Mouse (Mus musculus): ENCODE results near the gene Cog3. TPM values are rescaled to one million over a fixed set of nuclear protein-coding genes. Genes with fewer than 3 reads are reported as not detected.

Cog3 gene
- polyA plus RNA-seq, 1 experiment from 2014 or later, result 24.1 TPM

GRCm38 (mm10) chr14:75720121-75720520 is 34.2 kb downstream of the Cog3 start:
- no peak for ATAC-seq (ENCODE audit: low FRiP score)
- 90% methylated on average over 5 of the region's 5 CpGs for WGBS
- Histone ChIP-seq H3K36me3 (replicated peaks) (peaks cover 79% of the 10 kb centered on the region), H3K27ac (no peak overlapping the region), H3K9ac (no peak overlapping the region), H3K9me3 (no peaks in the 10 kb centered on the region), H3K27me3 (no peaks in the 10 kb centered on the region), H3K4me3 (replicated peaks) (no peak overlapping the region), H3K4me2 (no peak overlapping the region), H3K4me1 (no peaks in the 10 kb centered on the region)

- Histone ChIP-seq H3K4me1 (no peaks in the 10 kb centered on the region), H3K27me3 (no peaks in the 10 kb centered on the region), H3K4me3 (replicated peaks) (no peak overlapping the region), H3K36me3 (replicated peaks) (peaks cover 85% of the 10 kb centered on the region), H3K4me2 (no peak overlapping the region), H3K9ac (no peak overlapping the region), H3K27ac (no peak overlapping the region), H3K9me3 (no peaks in the 10 kb centered on the region)
- no peak for ATAC-seq (ENCODE audit: low FRiP score)
- 93% methylated on average over 4 of the region's 4 CpGs for WGBS
Measured at GRCm38 (mm10) chr14:75716410-75716809, 37.9 kb downstream of the Cog3 start.

- H3K4me3 ChIP-seq (replicated peaks), result no peak overlapping the region
- 79% methylated on average over 4 of the region's 4 CpGs for WGBS
- H3K27ac ChIP-seq, result no peak overlapping the region
- no peaks in the 10 kb centered on the region for H3K4me1 ChIP-seq
- H3K9ac ChIP-seq, result no peak overlapping the region
- H3K4me2 ChIP-seq, result no peak overlapping the region
- no peak for ATAC-seq (ENCODE audit: low FRiP score)
- H3K27me3 ChIP-seq, result no peaks in the 10 kb centered on the region
- H3K36me3 ChIP-seq (replicated peaks), result peaks cover 80% of the 10 kb centered on the region
- H3K9me3 ChIP-seq, result no peaks in the 10 kb centered on the region
Measured at GRCm38 (mm10) chr14:75713661-75714060, 40.7 kb downstream of the Cog3 start.

- WGBS, result 84% methylated on average over 5 of the region's 5 CpGs
- no peaks in the 10 kb centered on the region for H3K4me1 ChIP-seq
- no peak overlapping the region for H3K27ac ChIP-seq
- ATAC-seq (ENCODE audit: low FRiP score), result no peak
- H3K4me3 ChIP-seq (replicated peaks), result no peak overlapping the region
- H3K9ac ChIP-seq, result no peak overlapping the region
- H3K4me2 ChIP-seq, result no peak overlapping the region
- H3K27me3 ChIP-seq, result no peaks in the 10 kb centered on the region
- no peaks in the 10 kb centered on the region for H3K9me3 ChIP-seq
- peaks cover 71% of the 10 kb centered on the region for H3K36me3 ChIP-seq (replicated peaks)
Measured at GRCm38 (mm10) chr14:75712687-75713086, 41.6 kb downstream of the Cog3 start.

GRCm38 (mm10) chr14:75711731-75712130 is 42.6 kb downstream of the Cog3 start:
- no peaks in the 10 kb centered on the region for H3K4me1 ChIP-seq
- H3K27me3 ChIP-seq, result no peaks in the 10 kb centered on the region
- H3K9ac ChIP-seq, result no peak overlapping the region
- 96% methylated on average over 3 of the region's 3 CpGs for WGBS
- H3K4me2 ChIP-seq, result no peak overlapping the region
- H3K4me3 ChIP-seq (replicated peaks), result no peak overlapping the region
- peaks cover 66% of the 10 kb centered on the region for H3K36me3 ChIP-seq (replicated peaks)
- no peak overlapping the region for H3K27ac ChIP-seq
- no peaks in the 10 kb centered on the region for H3K9me3 ChIP-seq
- ATAC-seq (ENCODE audit: low FRiP score), result no peak

- Histone ChIP-seq H3K9me3 (no peaks in the 10 kb centered on the region), H3K27ac (no peak overlapping the region), H3K27me3 (no peaks in the 10 kb centered on the region), H3K9ac (no peak overlapping the region), H3K36me3 (replicated peaks) (peaks cover 65% of the 10 kb centered on the region), H3K4me2 (no peak overlapping the region), H3K4me1 (no peaks in the 10 kb centered on the region), H3K4me3 (replicated peaks) (no peak overlapping the region)
- WGBS, result 97% methylated on average over 1 of the region's 1 CpGs
- no peak for ATAC-seq (ENCODE audit: low FRiP score)
Measured at GRCm38 (mm10) chr14:75708986-75709385, 45.3 kb downstream of the Cog3 start.

GRCm38 (mm10) chr14:75707771-75708170 is 46.5 kb downstream of the Cog3 start:
- Histone ChIP-seq H3K9ac (no peak overlapping the region), H3K4me3 (replicated peaks) (no peak overlapping the region), H3K9me3 (no peaks in the 10 kb centered on the region), H3K27ac (no peak overlapping the region), H3K27me3 (no peaks in the 10 kb centered on the region), H3K4me2 (no peak overlapping the region), H3K36me3 (replicated peaks) (peaks cover 69% of the 10 kb centered on the region), H3K4me1 (no peaks in the 10 kb centered on the region)
- ATAC-seq (ENCODE audit: low FRiP score), result no peak
- WGBS, result 33% methylated on average over 7 of the region's 7 CpGs

- Histone ChIP-seq H3K4me2 (no peak overlapping the region), H3K4me3 (replicated peaks) (no peak overlapping the region), H3K36me3 (replicated peaks) (peaks cover 64% of the 10 kb centered on the region), H3K4me1 (no peaks in the 10 kb centered on the region), H3K9me3 (no peaks in the 10 kb centered on the region), H3K27ac (no peak overlapping the region), H3K9ac (no peak overlapping the region), H3K27me3 (no peaks in the 10 kb centered on the region)
- no peak for ATAC-seq (ENCODE audit: low FRiP score)
- 91% methylated on average over 4 of the region's 4 CpGs for WGBS
Measured at GRCm38 (mm10) chr14:75706647-75707046, 47.7 kb downstream of the Cog3 start.

GRCm38 (mm10) chr14:75697928-75698327 is 56.4 kb downstream of the Cog3 start:
- Histone ChIP-seq H3K36me3 (replicated peaks) (peaks cover 14% of the 10 kb centered on the region), H3K4me2 (no peak overlapping the region), H3K27ac (no peak overlapping the region), H3K9ac (no peak overlapping the region), H3K9me3 (no peaks in the 10 kb centered on the region), H3K4me3 (replicated peaks) (no peak overlapping the region), H3K4me1 (no peaks in the 10 kb centered on the region), H3K27me3 (no peaks in the 10 kb centered on the region)
- no peak for ATAC-seq (ENCODE audit: low FRiP score)
- 88% methylated on average over 1 of the region's 1 CpGs for WGBS

GRCm38 (mm10) chr14:75696096-75696495 is 58.2 kb downstream of the Cog3 start:
- no peaks in the 10 kb centered on the region for H3K9me3 ChIP-seq
- no peak overlapping the region for H3K27ac ChIP-seq
- no peak overlapping the region for H3K4me3 ChIP-seq (replicated peaks)
- peaks cover 2% of the 10 kb centered on the region; the same call in 1 of the 2 replicates for H3K36me3 ChIP-seq (replicated peaks)
- no peaks in the 10 kb centered on the region for H3K4me1 ChIP-seq
- no peak overlapping the region for H3K9ac ChIP-seq
- H3K4me2 ChIP-seq, result no peak overlapping the region
- ATAC-seq (ENCODE audit: low FRiP score), result no peak
- no peaks in the 10 kb centered on the region for H3K27me3 ChIP-seq
- WGBS, result 85% methylated on average over 5 of the region's 5 CpGs

GRCm38 (mm10) chr14:75690428-75690827 is 63.9 kb downstream of the Cog3 start:
- H3K4me1 ChIP-seq, result no peaks in the 10 kb centered on the region
- no peaks in the 10 kb centered on the region for H3K36me3 ChIP-seq (replicated peaks)
- no peaks in the 10 kb centered on the region for H3K27me3 ChIP-seq
- WGBS, result 89% methylated on average over 2 of the region's 2 CpGs
- no peak overlapping the region for H3K27ac ChIP-seq
- no peak overlapping the region for H3K9ac ChIP-seq
- no peak for ATAC-seq (ENCODE audit: low FRiP score)
- H3K4me3 ChIP-seq (replicated peaks), result no peak overlapping the region
- no peak overlapping the region for H3K4me2 ChIP-seq
- H3K9me3 ChIP-seq, result no peaks in the 10 kb centered on the region

GRCm38 (mm10) chr14:75676316-75676715 is 78.0 kb downstream of the Cog3 start:
- no peak overlapping the region for H3K4me3 ChIP-seq (replicated peaks)
- H3K27me3 ChIP-seq, result no peaks in the 10 kb centered on the region
- H3K36me3 ChIP-seq (replicated peaks), result no peaks in the 10 kb centered on the region
- H3K4me2 ChIP-seq, result no peak overlapping the region
- H3K9ac ChIP-seq, result no peak overlapping the region
- H3K27ac ChIP-seq, result no peak overlapping the region
- H3K9me3 ChIP-seq, result no peaks in the 10 kb centered on the region
- ATAC-seq (ENCODE audit: low FRiP score), result no peak
- 66% methylated on average over 6 of the region's 6 CpGs for WGBS
- H3K4me1 ChIP-seq, result peaks cover 6% of the 10 kb centered on the region; the same call in 1 of the 2 replicates

GRCm38 (mm10) chr14:75669085-75669645 is 85.2 kb downstream of the Cog3 start:
- no peaks in the 10 kb centered on the region for H3K4me1 ChIP-seq
- no peaks in the 10 kb centered on the region for H3K27me3 ChIP-seq
- ATAC-seq (ENCODE audit: low FRiP score), result no peak
- no peak overlapping the region for H3K9ac ChIP-seq
- WGBS, result 94% methylated on average over 1 of the region's 1 CpGs
- no peaks in the 10 kb centered on the region for H3K9me3 ChIP-seq
- no peak overlapping the region for H3K4me2 ChIP-seq
- no peak overlapping the region for H3K4me3 ChIP-seq (replicated peaks)
- no peaks in the 10 kb centered on the region for H3K36me3 ChIP-seq (replicated peaks)
- H3K27ac ChIP-seq, result no peak overlapping the region
